Mouse (Mus musculus) Muller cell, postnatal 12 days (primary cell): ENCODE measurements at regions not wholly inside any gene's neighbourhood (a gene's known extent, or its start where the extent isn't known, plus 50 kb on each side); places are given as distances from the start of the nearest gene placed in this dataset.
A peak's percentile ranks its signal among the peaks of the same experiment; 100 is the strongest.

Experiments
- DNase-seq: peaks from one replicate; pipeline ENCODE4 v3.0.0-alpha.2; 2015; ENCODE audit errors: inconsistent ontology term

- peak; percentile 20 for DNase-seq
Observed at GRCm38 (mm10) chr12:70589315-70589742, 136.4 kb downstream of the Tmx1 start.

- peak; percentile 24 for DNase-seq
Observed at GRCm38 (mm10) chr12:70590456-70591050, 137.7 kb downstream of the Tmx1 start.

- no peak for DNase-seq
Observed at GRCm38 (mm10) chr12:70592821-70593220, 139.9 kb downstream of the Tmx1 start.

- no peak for DNase-seq
Observed at GRCm38 (mm10) chr12:70598211-70598701, 145.4 kb downstream of the Tmx1 start.

DNA sequence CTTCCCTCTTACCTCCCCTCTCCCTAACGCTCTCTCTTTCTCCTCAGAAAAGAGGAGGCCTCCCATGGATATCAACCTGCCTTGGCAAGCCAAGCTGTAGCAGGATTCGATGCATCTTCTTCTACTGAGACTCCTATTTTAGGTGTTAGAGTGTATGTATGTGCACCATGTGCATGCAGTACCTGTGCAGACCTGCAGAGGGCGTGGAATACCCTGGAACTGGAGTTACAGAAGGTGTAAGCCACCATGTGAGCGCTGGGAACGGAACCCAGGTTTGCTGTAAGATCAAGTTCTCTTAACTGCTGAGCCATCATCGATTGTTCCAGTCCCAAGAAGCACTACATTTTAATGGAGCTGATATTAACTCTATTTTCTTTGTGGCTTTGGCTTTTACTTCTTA is 146.8 kb downstream of the Tmx1 start:
- no peak for DNase-seq

DNA sequence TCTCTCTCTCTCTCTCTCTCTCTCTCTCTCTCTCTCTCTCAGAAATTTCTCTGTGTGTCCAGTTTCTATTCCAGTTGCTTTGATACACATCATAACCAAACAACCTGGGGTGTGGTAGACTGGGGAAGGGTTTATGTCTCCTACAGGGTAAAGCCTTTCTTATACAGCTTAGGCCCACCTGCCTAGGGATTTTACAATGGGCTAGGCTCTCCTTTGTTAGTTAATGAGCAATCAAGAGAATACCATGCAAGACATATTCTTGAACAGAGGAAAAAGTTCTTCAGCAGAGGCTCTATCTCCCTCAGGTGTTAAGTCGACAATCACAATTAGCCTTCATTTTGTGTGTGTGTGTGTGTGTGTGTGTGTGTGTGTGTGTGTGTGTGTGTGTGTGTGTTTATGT is 151.0 kb downstream of the Tmx1 start:
- DNase-seq, result no peak

GRCm38 (mm10) chr12:70608672-70609071 is 155.8 kb downstream of the Tmx1 start:
- DNase-seq, result no peak

DNA sequence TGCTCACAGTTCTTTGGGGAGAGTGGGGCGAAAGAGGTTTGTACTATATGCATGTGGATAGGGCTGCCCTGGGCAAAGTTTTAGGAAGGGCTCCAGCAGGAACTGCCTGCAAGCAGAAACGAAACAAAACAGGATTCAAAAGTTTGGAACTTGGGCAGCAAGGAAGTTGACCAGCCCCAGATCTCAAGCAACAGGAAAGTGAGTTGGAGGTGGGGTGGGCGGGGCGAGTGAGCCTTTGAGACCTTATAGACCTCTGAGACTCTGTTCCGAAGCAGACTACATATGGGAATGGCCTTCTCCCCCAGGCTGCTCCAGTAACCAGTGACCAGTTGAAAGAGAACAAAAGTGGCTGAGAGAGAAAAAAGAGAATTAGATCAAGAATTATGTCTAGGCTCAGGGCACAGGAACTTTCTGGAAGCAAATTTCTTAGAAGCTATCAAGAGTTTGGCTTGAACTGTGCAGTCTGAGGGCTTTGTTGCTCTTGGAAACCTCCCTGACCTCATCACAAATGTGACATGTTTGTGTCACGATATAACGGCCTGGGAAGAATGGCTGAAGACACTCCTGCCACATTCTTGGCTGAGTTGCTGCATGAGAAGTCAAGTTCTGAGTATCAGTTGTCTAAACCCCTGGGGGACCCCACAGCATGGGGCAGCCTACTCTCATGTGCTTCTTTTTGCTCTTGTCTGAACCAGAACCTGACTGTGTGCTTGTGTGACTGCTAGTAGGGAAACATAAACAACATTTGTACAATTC is 156.4 kb downstream of the Tmx1 start:
- DNase-seq, result no peak

DNA sequence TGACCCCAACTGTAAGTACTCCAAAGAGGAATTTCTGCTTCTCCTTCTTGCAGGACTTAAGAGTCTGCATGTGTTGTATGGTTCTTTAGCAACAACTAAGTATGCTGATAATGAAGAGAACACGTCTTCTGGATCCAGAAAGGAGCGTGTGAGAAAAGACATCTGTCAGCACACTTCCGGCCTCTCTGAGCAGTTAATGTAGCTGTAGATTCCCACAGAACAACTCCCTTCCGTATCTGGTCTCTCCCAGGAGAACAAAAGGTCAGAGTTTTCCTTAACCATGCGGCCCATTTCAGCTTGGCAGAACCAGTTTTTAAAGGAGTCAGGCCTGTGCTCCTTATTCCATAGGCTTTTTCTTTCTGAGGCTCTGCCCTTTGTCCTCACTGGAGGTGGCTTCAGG is 159.0 kb downstream of the Tmx1 start:
- DNase-seq, result no peak

GRCm38 (mm10) chr12:70613244-70613643 is 160.3 kb downstream of the Tmx1 start:
- no peak for DNase-seq

- no peak for DNase-seq
Observed at GRCm38 (mm10) chr12:70614101-70614500, 161.2 kb downstream of the Tmx1 start.

DNA sequence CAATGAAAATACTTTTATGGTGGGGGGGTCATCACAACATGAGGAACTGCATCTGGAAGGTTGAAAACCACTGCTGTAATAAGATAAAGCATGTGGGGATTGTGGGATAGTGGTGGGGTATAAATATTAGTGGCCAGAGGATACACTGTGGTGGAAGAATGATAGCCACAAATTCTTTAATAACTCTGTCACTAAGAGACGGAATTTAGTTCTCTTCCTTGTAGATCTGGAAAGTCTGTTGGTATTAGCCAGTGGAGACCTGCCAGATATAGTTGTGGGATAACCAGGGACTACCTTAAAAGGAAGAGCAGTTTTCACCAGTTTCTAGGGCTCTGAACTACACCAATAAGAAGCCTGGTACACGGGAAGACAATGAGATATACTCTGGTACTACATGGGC is 161.8 kb downstream of the Tmx1 start:
- peak; percentile 58 for DNase-seq

- DNase-seq, result no peak
Observed at GRCm38 (mm10) chr12:70615123-70615522, 162.2 kb downstream of the Tmx1 start.

DNA sequence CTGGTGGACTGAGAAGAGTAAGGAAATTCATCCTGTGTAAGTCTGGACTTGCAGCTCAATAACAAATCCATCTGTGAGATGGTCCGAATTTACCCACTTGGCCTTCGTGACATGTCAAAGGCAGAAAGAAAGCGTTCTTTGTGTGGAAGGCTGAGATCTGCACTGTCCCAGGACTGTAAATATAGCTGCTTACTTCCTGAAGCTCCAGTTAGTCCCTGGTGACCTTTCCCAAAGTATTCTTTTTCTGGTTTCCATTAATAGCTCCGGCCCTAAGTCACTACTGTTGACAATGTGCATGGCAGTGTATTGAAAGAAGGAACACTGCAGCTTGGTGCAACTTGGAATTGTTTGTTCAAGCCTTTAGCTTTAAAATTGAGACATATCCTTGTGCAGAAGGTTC is 163.2 kb downstream of the Tmx1 start:
- DNase-seq, result no peak

GRCm38 (mm10) chr12:70616487-70616886 is 163.6 kb downstream of the Tmx1 start:
- DNase-seq, result peak; percentile 97

DNA sequence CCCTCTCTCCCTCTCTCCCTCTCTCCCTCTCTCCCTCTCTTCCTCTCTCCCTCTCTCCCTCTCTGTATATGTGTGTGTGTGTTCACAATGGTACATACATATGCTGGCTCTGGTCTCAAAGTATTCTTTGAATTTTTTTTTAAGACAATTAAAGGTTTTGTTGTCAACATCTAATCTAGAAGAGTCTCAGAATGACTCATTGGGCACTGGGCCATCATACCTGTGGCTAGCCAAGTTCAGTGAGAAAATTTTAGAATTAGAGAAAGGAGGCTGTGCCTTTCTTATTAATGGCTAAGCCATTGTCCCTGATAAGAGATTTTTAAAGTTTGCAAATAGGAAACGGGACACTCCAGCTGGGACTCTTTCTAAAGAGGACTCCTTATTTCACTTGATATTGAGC is 164.1 kb downstream of the Tmx1 start:
- peak; percentile 97 for DNase-seq

GRCm38 (mm10) chr12:70617979-70618378 is 165.1 kb downstream of the Tmx1 start:
- no peak for DNase-seq

GRCm38 (mm10) chr12:70619436-70619835 is 166.5 kb downstream of the Tmx1 start:
- no peak for DNase-seq

- DNase-seq, result peak; percentile 41
Observed at GRCm38 (mm10) chr12:70622019-70622418, 169.1 kb downstream of the Tmx1 start.

GRCm38 (mm10) chr12:70624298-70624980 is 171.5 kb downstream of the Tmx1 start:
- peak; percentile 37 for DNase-seq

- no peak for DNase-seq
Observed at GRCm38 (mm10) chr12:70627638-70628037, 174.7 kb downstream of the Tmx1 start.
